Mouse (Mus musculus) intestine, embryonic 16.5 days (tissue): ENCODE measurements at regions not wholly inside any gene's neighbourhood (a gene's known extent, or its start where the extent isn't known, plus 50 kb on each side); places are given as distances from the start of the nearest gene placed in this dataset.

ENCODE experiments used
- ATAC-seq: fragments of 200-750 bp; cut with Nextera tagmentation; 2 replicates; pipeline ENCODE4 v1.8.0; 2017; ENCODE audit warnings: moderate TSS enrichment, moderate library complexity
- H3K27ac ChIP-seq: fragments of 300-500 bp; sonication (generic); 2 replicates; pipeline ENCODE4 v1.5.1; 2014; ENCODE audit warnings: mild to moderate bottlenecking, low read length
- H3K27me3 ChIP-seq: fragments of 300-500 bp; sonication (generic); replicated peaks from 2 replicates; pipeline ENCODE4 v1.6.1; 2014; ENCODE audit warnings: low read length, control low read depth, mixed read lengths; ENCODE audit not compliant: control insufficient read depth, insufficient read depth
- H3K36me3 ChIP-seq: fragments of 300-500 bp; sonication (generic); 2 replicates; pipeline ENCODE4 v1.6.1; 2014; ENCODE audit warnings: low read length, control low read depth; ENCODE audit not compliant: control insufficient read depth, insufficient read depth
- H3K4me1 ChIP-seq: fragments of 300-500 bp; sonication (generic); 2 replicates; pipeline ENCODE4 v1.6.1; 2014; ENCODE audit warnings: low read length, control low read depth, mixed read lengths; ENCODE audit not compliant: control insufficient read depth, insufficient read depth
- H3K4me2 ChIP-seq: fragments of 300-500 bp; sonication (generic); 2 replicates; pipeline ENCODE4 v1.6.1; 2014; ENCODE audit warnings: low read depth, low read length, control low read depth
- H3K4me3 ChIP-seq: fragments of 300-500 bp; sonication (generic); 2 replicates; pipeline ENCODE4 v1.5.1; 2014; ENCODE audit warnings: mild to moderate bottlenecking, low read length
- H3K9ac ChIP-seq: fragments of 300-500 bp; sonication (generic); 2 replicates; pipeline ENCODE4 v1.6.1; 2014; ENCODE audit warnings: low read depth, low read length
- H3K9me3 ChIP-seq: fragments of 300-500 bp; sonication (generic); 2 replicates; pipeline ENCODE4 v1.6.1; 2016; ENCODE audit warnings: low read length, control low read depth; ENCODE audit not compliant: control insufficient read depth
- WGBS: fragments of 180-500 bp; shearing (Covaris S2); extraction: QIAGEN DNeasy Blood & Tissue Kit; methylation state at CpG from one replicate; pipeline ENCODE4 v1.1.7; 2014; 5-methylcytosine and 5-hydroxymethylcytosine counted together

- Histone ChIP-seq H3K4me1 (no peaks in the 10 kb centered on the region), H3K36me3 (no peaks in the 10 kb centered on the region), H3K4me2 (no peak overlapping the region), H3K9me3 (no peaks in the 10 kb centered on the region), H3K27ac (no peak overlapping the region), H3K4me3 (no peak overlapping the region), H3K9ac (no peak overlapping the region), H3K27me3 (no peaks in the 10 kb centered on the region)
- no peak for ATAC-seq
Measured at GRCm38 (mm10) chr7:116596914-116597313, 92.7 kb downstream of the Nucb2 start.

- Histone ChIP-seq H3K4me3 (no peak overlapping the region), H3K4me1 (no peaks in the 10 kb centered on the region), H3K4me2 (no peak overlapping the region), H3K27ac (no peak overlapping the region), H3K9ac (no peak overlapping the region), H3K27me3 (no peaks in the 10 kb centered on the region), H3K36me3 (no peaks in the 10 kb centered on the region), H3K9me3 (no peaks in the 10 kb centered on the region)
- 88% methylated on average over 3 of the region's 3 CpGs for WGBS
- no peak for ATAC-seq
Measured at GRCm38 (mm10) chr7:116600340-116600739, 96.2 kb downstream of the Nucb2 start.

GRCm38 (mm10) chr7:116603167-116603839 lies 99.1 kb downstream of the Nucb2 start:
- Histone ChIP-seq H3K27me3 (no peaks in the 10 kb centered on the region), H3K36me3 (no peaks in the 10 kb centered on the region), H3K27ac (no peak overlapping the region), H3K9ac (no peak overlapping the region), H3K4me2 (no peak overlapping the region), H3K4me1 (peaks cover 6% of the 10 kb centered on the region; the same call in 1 of the 2 replicates), H3K4me3 (no peak overlapping the region), H3K9me3 (no peaks in the 10 kb centered on the region)
- WGBS, result 80% methylated on average over 6 of the region's 6 CpGs
- no peak for ATAC-seq

GRCm38 (mm10) chr7:116603840-116604194 lies 99.6 kb downstream of the Nucb2 start:
- H3K4me3 ChIP-seq, result no peak overlapping the region
- no peak overlapping the region for H3K27ac ChIP-seq
- 81% methylated on average over 3 of the region's 3 CpGs for WGBS
- no peaks in the 10 kb centered on the region for H3K36me3 ChIP-seq
- no peak for ATAC-seq
- no peaks in the 10 kb centered on the region for H3K9me3 ChIP-seq
- no peaks in the 10 kb centered on the region for H3K27me3 ChIP-seq
- no peak overlapping the region for H3K9ac ChIP-seq
- peaks cover 6% of the 10 kb centered on the region; the same call in 1 of the 2 replicates for H3K4me1 ChIP-seq
- H3K4me2 ChIP-seq, result no peak overlapping the region

- no peak overlapping the region for H3K27ac ChIP-seq
- WGBS, result 72% methylated on average over 6 of the region's 6 CpGs
Measured at GRCm38 (mm10) chr7:116606255-116606654, 102.1 kb downstream of the Nucb2 start.

GRCm38 (mm10) chr7:116606751-116607483 lies 102.7 kb downstream of the Nucb2 start:
- Histone ChIP-seq H3K9ac (no peak overlapping the region), H3K36me3 (no peaks in the 10 kb centered on the region), H3K4me3 (no peak overlapping the region), H3K4me1 (peaks cover 6% of the 10 kb centered on the region; the same call in 1 of the 2 replicates), H3K4me2 (no peak overlapping the region), H3K27me3 (no peaks in the 10 kb centered on the region), H3K27ac (no peak overlapping the region), H3K9me3 (no peaks in the 10 kb centered on the region)
- no peak for ATAC-seq
- WGBS, result 73% methylated on average over 6 of the region's 6 CpGs

More at GRCm38 (mm10) chr7:116606255-116606654, 102.1 kb downstream of the Nucb2 start:
- no peak overlapping the region for H3K4me3 ChIP-seq
- ATAC-seq, result no peak
- no peaks in the 10 kb centered on the region for H3K27me3 ChIP-seq
- no peaks in the 10 kb centered on the region for H3K9me3 ChIP-seq
- peaks cover 6% of the 10 kb centered on the region; the same call in 1 of the 2 replicates for H3K4me1 ChIP-seq
- no peaks in the 10 kb centered on the region for H3K36me3 ChIP-seq
- H3K9ac ChIP-seq, result no peak overlapping the region
- no peak overlapping the region for H3K4me2 ChIP-seq

- WGBS, result 6% methylated on average over 15 of the region's 15 CpGs
- Histone ChIP-seq H3K9me3 (no peaks in the 10 kb centered on the region), H3K4me1 (peaks cover 6% of the 10 kb centered on the region; the same call in 1 of the 2 replicates), H3K9ac (peak overlapping the region; percentile 27; the same call in 1 of the 2 replicates), H3K27me3 (no peaks in the 10 kb centered on the region), H3K4me3 (peak overlapping the region; percentile 32), H3K27ac (no peak overlapping the region), H3K36me3 (no peaks in the 10 kb centered on the region), H3K4me2 (peak overlapping the region; percentile 61)
- ATAC-seq, result no peak
Measured at GRCm38 (mm10) chr7:116607628-116608225, 103.6 kb downstream of the Nucb2 start.

- peak; percentile 67 for ATAC-seq
- Histone ChIP-seq H3K9me3 (no peaks in the 10 kb centered on the region), H3K9ac (no peak overlapping the region), H3K27me3 (no peaks in the 10 kb centered on the region), H3K36me3 (no peaks in the 10 kb centered on the region), H3K27ac (no peak overlapping the region), H3K4me1 (peaks cover 6% of the 10 kb centered on the region; the same call in 1 of the 2 replicates), H3K4me2 (peak overlapping the region; percentile 61), H3K4me3 (peak overlapping the region; percentile 32)
- 23% methylated on average over 15 of the region's 15 CpGs for WGBS
Measured at GRCm38 (mm10) chr7:116608350-116609085, 104.3 kb downstream of the Nucb2 start.

- no peak for ATAC-seq
- no peak overlapping the region for H3K27ac ChIP-seq
- H3K4me2 ChIP-seq, result no peak overlapping the region
- no peaks in the 10 kb centered on the region for H3K27me3 ChIP-seq
- no peaks in the 10 kb centered on the region for H3K9me3 ChIP-seq
- no peak overlapping the region for H3K9ac ChIP-seq
- H3K36me3 ChIP-seq, result no peaks in the 10 kb centered on the region
- H3K4me3 ChIP-seq, result no peak overlapping the region
- H3K4me1 ChIP-seq, result peaks cover 6% of the 10 kb centered on the region; the same call in 1 of the 2 replicates
- 48% methylated on average over 6 of the region's 6 CpGs for WGBS
Measured at GRCm38 (mm10) chr7:116609406-116609805, 105.2 kb downstream of the Nucb2 start.
